Mouse (Mus musculus) ZHBTc4 (cell line): ENCODE results near the gene App.

Experiments used
- DNase-seq: peaks from one replicate; pipeline ENCODE4 v3.0.0-alpha.2; 2011; ENCODE audit warnings: low read depth, low spot score

App gene

DNA sequence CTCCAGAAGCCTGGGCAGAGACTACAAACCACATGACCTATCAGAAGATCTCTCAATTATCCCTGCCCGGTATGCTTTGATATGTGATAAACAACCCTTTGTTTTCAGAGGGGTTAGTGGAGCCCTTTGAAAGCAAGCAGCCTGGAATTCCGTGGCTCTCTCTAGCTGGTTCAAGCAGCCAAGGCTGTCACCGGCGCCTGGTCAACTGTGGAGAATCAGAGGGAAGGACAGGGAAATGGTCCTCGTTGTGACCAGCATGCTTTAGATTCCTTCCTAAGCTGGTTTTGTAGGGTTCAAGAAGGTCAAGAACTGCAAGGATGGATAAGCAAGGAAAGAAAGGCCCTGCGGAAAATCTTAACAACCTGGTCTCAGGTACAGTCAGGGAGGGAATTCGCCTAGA lies 21.9 kb downstream of the App start:
- peak; percentile 21 for DNase-seq

DNA sequence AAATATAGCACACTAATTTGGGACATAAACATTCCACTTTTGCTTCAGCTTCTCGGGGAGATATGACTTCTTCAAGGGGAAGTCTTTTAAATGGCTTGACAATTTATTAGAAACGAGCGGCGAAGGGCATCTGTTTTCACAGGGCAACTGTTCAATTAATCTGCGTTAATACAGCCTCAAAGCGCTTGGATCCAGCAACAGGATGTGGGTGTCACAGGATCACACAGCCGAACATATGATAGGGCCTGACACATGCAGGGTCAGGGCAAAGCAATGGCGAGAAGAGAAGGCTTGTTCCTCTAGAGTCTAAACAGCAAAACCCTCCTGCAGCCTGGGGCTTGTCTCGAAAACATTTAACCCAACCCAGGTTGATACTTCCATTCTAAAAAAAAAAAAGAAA lies 22.7 kb downstream of the App start:
- DNase-seq, result no peak

DNA sequence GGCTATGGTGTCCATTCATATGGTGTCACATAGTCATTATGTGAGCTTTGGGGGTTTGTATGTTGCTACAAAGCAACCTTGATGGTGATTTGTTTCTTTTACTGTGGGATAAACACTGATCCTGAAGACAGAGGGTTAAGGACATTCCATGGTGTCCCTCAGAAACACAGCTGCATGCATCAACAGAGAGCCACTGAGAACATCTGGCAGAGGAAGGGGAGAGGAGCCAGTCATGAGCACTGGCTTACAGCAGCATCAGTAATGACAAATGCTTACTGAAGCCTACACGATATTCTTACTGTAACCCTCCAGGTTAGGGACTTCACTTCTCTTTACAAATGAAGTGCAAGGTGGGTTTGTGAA lies 24.1 kb downstream of the App start:
- DNase-seq, result no peak

DNA sequence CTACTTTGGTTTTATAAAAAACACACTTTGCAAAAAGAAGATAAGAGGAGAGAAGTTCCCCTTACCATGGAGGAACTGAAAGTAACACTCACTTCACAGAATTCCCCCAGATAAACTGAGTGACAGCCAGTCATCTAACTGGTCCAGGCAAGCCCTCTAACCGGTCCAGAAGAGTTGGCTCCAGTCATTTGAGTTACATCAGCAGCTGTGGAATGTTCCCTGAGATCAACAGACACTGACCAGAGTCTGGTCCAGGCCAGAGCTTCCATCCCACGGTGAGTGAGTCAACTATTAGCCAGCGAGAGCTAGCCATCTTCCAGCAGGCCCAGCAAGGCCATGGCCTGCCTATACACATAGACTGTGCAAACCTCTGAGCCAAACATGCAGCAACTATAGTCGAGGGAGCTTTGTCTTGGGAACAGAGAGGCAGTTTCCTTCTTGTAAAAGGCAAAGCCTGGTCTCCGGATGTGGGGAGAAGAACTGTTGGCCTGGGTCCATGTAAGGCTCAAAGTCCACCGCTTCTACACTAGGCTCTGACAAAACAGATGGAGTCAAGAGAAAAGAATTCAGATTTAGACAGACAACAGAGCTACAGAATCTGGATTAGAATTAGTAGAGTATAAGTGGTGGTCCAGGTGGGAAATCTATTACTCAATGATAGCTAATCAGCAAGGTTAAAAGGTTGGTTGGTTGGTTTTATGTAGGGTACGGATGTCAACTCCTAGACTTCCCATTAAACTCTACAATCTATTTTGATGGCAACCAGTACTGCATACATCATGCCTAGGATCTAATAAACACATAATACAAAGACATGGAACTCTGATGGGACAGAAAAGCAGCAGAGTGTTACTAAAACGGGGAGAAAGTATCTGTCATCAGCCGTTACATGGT lies 24.7 kb downstream of the App start:
- no peak for DNase-seq

DNA sequence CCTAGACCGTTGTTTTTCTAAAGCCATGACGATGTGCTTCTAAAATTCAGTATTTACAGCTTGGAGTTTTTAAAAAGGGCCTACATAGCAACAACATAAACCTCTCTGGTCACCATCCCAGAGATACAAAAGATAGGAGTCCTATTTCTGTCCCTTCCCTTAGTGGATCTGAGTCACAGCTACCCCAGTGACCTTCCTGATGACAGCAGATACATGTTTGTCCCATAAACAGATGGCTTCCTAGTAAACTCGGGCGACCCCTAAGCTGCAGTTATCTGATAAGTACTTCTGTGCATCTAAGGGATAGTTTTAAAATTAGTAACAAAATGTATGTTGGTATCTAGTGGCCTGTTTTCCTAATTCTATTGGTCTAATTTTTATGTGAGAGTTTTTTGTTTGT lies 26.1 kb downstream of the App start:
- no peak for DNase-seq

DNA sequence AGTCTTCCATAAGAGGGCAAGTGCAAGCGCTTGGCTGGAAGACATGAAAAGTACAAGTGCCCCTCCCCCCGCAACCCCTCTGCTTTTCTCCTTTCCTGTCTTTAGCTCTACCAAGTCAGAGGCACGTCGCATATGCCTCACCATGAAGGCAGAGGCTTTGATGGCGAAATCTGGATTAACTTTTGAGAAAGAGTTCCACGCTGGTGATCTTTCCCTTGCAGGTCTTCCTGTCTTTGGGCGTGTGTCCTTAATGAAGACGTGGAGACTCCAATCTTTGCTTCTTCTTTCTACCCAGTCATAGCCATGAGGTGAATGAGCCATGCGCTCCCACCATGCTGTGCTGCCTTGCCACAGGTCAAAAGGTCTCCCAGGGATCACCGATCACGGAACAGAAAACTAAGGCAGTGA lies 27.8 kb downstream of the App start:
- DNase-seq, result no peak

DNA sequence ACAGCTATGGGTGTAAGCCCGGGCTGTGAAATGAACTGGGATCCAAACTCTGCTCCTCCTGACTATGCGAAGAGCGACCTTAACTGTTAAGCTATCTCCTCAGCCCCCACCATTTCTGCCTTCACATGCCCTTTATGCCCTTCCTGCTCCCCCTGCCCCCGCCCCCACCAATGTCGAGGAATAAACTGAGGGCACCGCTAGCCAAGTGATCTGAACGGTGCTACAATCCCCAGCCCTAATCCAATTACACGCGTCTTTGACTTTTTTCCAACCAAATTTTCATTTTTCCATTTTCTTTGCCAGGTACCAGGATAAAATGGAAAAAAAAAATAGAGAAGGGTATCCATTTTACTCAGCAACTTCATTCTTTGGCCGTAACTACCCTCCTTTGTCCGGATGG lies 28.2 kb downstream of the App start:
- no peak for DNase-seq

DNA sequence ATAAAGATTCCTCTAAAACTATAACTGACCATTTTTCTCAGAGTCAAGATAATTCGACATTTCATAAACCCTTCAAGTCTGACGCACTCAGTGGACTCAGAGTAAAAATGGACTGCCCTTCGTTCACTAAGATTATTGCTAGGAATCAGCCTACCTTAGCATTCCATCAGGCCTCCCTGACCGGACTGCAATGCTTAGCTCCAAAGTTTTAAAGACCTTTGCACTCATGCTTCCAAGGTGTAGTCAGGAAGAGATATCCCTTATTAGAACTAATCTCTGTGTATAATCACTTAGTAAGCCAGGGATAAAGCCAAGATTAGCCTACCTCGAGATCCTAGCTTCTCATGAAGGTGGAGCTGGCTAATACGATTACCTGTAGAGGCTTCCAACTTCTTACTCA lies 29.2 kb downstream of the App start:
- DNase-seq, result no peak

DNA sequence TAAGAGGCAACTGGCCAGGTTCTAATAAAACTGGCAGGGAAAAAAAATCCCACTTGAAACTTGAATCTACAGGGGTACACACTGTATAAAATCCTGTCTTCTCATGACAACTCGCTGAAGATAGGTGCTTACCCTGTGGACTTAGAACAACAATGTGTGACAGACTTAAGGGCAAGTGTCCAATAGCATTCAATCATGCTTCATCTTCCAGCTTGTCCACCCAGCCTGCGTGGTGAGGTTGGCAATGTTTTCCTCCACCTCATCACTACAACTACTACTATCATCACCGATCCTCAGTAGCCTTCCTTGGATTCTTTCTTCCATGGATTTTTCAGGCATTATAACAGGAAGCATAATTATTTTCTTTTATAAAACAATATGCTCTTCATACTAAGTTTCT lies 29.7 kb downstream of the App start:
- no peak for DNase-seq

DNA sequence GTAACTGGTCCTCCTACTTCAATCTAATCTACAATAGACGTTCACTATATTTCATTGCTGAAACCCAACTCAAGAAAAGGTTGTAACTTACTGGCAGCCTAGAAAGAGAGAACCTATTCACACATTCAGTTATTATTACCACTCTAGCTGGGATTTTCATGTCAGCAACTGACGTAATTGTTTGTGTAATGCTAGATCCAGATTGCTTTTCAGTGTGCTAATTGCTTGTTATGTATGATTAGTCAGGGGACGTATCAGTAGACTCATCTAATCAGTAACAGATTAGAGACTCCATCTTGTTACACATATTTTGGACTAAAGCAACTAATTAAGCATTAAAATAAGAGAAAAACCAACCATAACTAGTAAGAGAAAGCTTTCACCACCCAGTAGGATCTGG lies 30.4 kb downstream of the App start:
- DNase-seq, result no peak

DNA sequence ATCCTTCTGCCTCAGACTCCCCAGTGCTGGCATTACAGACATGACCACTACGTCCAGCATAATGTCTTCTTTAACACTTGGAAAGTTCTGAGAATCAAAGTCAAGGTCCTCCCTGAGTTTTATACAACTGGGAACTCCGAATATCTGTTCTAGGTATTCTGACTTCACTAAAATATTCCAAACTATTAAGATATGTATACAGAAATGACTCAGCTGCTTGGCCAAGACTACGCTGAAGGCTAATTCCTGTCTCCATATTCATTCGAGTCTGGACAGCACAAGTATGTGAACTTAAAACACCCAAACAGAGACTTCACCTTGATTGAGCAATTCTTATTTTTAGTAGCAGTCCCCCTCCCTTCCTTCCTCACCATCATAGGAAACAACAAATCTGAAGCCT lies 32.2 kb downstream of the App start:
- DNase-seq, result no peak

DNA sequence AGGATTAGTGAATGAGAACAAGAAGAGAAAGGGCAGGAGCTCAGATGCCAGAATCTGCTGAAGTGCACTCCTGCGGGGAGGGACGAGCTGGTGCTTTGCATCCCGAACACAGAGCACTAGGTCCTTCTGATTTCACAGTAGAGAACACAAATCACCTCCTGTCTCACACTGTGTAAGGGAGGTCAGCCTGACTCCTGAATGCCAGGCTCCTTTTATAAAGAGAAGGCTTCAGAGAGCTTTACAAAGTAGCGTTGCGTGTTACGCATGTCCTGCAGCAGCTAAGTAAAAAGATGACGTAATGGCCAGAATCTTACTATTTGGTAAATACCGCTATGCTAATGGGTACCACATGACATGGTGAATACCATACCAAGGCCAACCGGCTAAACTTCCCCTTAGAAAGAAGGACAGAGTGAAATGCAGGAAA lies 34.4 kb downstream of the App start:
- DNase-seq, result no peak

DNA sequence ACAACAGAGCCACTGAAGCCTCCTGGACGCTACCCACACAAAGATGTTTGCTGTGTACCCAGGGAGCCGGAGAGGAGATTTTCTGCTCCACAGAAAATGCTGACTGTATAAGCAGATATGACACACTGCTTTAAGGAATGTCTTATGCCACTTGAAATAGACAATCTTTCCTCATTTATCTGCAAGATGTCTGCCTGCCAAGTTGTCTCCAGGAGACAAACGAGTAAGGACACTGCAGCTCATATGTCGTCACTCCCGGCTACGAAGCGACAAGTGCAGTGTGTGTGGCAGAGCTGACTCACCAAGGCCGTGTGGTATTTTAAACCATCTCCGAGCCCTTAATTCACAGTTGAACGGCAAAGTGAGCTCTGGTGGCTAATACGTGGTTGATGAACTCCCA lies 36.2 kb downstream of the App start:
- DNase-seq, result no peak

DNA sequence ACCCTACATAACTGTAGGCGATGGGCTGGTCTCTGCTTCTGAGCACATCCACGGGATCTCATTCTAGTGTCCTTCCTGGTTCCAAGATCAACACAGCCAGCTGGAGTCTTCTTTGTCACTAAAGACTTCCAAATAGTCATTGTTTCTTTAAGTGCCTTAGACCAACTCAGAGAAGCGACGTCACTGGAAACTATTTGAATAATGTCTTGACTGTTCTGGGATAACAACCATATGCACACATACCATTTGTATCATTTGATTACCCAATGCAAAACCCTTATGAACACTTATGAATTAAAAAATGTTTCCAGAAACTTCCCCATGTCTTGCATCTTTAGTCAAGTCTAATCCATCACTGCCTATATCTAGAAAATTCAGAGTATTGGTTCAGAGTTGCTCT lies 37.5 kb downstream of the App start:
- DNase-seq, result no peak

DNA sequence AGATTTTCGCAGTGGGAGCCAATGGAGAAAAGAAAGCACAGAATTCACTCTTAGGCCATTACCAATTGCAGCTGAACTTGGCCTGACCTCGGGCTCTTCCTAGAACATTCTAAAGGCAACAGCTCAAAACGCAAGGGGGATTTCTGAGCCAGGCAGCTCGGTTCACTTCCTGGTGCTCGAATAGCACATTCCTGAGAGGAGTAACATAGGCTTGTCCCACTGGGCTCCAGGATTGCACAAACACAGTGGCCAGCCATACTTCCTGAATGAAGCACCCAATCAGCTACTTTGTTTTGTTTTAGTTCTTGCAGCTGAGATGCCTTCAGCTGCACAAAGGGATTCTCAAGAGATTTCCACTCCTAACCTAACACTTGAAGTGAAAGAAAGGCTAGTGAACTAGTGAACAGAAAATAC lies 40.1 kb downstream of the App start:
- peak; percentile 14 for DNase-seq

DNA sequence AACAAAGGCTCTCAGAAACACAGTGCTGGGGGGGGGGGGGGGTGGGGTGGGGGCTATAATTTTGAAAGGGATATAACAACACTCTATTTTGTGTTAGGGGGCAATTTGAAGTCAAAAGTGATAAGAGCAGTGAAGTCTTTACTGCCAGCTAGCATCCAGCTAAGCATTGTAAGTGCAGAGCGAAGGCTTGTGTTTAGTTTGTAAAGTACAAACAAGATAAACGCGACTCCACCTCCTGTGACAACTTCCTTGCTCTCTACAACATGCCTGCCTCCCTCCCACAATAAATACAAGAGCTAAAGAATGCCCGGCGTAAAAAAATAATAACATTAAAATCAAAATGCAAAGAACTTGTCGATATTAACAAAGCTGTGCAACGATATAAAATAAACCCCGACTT lies 40.5 kb downstream of the App start:
- DNase-seq, result no peak

DNA sequence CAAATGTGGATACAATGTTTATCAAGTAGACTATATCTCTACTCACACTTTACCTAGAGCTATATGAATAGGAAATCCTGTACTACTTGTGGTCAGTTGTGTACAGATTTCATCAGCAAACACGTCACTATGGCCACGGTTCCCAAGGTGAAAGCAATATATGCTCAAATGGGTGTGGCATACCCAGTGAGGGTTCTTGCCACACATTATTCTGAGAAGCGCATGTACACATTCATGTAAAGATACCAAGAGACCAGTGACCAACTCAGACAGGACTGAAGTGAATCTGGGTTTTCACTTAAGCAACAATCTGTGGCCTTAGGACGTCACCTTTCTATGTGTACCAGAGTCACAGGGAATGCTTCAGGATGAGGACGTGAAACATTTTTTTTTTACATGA lies 41.4 kb downstream of the App start:
- no peak for DNase-seq

DNA sequence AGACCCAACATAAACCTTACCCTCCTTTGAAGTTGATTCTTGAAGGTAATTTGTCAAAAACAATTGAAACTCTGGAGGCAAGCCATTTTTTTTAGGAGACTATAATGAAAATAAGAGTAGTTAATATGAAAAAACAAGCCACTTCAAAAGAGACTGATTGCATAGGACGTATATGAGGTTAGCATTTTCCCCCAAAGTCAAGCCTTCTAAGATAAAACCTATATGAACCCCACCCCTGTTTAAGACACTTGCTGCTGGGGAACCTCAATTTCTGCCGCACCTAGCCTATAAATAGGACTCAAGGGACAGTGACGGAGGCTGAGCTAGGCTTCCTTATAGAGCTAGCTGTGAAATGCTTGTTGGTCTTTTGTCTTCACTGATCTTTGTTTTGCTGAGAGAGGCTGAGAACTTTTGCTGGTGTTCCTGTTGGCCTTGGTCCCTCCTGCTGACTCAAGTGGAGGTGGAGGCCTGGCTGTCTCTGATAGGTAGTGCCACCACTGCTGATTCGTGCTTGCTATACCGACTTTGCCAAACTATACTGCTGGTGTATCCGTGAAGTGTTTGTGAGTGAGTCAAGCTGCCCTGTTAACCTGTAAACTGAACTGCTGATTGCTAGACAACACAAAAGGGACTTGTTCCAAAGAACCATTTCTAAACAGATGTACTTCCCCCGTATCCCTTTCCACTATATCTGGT lies 42.6 kb downstream of the App start:
- no peak for DNase-seq

DNA sequence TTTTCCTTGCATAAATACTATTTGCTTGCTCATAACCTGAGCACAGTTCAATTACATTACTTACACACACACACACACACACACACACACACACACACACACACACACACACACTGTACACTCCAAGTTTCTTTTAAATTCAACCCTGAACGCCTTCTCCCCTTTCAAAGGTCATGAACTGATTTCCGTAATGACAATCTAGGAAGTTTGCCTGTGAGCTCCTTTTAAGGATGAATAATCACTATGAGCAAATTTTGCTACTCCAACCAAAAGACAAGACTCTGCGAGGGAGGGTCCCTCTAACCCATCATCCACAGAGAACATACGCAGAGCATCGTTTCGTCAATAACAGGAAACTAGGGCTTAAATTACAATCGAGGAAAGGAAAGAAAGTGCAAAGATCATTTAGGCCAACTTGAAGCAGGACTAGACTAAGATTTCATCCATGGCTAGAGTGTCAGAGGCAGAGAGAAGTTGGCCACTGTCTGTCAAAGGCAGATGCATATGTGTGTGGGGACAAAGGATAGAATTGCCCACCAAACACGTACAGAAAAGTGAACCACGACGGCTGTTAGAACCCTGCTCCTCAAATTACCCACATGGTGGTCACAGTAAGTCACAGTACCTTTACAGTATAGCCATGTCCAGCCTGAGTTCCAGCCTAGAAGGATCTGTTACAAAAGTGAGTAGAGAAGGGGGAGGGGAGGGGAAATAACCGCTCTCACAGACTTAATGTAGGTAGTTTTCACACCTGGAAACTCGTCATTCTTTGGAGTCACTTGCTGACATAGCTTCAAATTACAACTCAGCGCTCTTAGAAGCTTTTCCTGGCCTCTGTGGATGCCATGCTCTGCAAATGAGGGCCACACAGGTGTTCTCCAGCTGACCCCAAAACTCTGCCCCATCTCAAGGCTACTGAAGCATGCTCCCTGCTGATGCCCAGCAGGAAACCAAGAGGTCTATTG lies 44.6 kb downstream of the App start:
- no peak for DNase-seq

DNA sequence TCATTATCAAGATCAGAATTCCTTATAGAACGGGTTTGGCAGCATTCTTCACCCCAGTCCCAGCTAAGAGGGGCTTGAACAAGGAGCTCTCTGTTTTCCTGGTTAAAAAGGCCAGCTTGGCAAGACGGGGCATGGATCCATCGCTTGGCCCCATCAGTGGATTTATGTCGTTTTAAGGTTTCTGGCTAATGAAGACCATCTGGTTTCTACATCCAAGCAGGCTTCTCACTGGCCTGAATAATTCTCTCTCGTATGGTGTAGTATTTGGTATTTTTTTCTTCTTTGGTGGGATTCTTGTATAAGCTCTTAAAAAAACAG lies 45.3 kb downstream of the App start:
- no peak for DNase-seq

DNA sequence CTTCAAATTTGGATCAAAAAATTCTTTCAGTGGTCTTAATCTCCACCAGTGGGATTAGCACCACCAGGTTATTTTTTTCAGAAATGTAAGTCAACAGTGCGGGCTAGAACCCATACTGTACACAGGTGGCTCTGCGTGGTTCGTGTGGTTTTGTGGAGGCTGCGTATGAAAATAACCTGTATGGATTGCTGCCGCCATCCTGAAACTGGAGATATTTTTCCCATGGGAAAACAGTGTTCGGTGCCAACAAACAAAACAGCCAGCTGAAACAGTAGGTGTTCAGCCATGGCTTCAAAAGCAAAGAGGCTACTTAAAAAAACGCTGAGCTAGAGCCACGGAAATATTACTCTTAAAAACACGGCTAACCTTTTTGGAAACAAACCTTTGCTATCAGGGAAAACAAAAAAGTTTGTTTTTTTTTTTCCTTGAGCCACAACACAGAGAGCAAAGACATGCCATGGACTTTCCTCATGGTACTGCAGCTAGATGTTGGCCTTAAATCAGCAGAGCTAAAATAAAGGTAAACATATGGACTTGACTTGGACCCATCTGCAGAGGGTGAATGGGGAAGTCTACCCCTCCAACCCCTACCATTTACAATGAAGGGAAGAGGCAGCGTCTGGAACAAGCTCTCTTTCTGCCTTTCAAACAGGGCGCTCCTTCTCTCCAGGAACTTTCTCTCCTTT lies 45.8 kb downstream of the App start:
- DNase-seq, result no peak

DNA sequence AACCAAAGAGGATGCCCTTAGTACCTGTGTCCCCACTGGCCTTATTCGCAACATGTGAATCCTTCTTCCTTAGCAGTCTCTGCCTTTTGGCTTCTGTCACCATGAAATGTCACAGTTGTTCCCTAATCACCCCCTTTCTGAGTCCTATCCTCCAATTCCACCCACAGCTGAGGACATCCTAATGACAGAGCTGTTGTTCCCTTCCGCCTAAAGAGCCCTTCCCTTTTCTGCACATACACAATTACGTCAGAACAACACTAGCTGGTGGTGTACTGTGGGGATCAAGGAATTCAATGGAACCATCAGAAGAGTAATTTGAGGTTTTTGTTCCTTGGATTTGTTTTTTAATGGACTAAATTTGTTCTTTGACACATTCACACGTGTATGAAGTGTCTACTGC lies 48.9 kb downstream of the App start:
- DNase-seq, result no peak
